Mouse (Mus musculus): ENCODE measurements around the gene Kif6.

Kif6 gene

DNA sequence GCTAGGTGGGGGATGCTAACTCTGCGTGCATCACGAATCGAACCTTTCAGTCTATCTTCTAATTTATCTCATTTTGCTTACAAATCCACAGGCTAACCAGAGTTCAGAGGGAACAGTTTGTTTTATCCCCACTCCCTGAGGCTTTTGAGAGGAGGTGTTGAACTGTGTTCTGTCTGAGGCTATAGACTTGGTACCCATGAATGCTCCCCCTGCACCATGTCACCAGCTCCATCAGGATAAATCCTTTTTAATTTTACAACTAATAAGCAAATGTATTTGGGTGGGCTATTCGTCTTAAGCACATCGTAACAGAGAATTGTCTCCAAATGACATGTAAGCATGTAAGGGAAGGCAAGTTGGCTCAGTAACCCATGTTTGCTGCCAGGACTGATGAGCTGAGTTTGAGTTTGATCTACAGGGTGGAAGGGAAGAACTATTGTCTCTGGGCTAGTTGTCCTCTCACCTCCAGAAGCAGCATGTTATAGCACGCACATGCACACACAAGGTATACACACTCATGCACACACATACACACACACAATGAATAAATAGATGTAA lies 122.4 kb downstream of the Kif6 start:
- in situ Hi-C loops (cut with MboI) = no loop called here

DNA sequence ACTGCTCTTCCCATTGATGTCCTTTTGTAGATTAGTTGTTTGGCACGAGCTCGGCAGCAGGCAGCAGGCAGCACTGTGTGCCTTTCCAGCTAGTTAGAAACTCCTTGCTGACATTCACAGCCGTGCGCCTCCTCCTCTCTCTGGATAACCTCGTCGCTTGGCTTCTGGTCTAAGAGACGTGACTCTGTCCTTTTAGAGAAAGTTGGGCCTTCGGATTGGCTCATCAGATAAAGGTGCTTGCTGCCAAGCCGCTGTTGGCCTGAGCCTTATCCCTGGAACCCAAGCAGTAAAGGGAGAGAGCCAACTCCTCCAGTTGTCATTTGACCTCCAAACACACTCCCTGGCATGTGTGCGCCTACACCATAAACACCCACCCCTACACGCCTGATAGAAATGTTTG lies 123.4 kb downstream of the Kif6 start:
- in situ Hi-C loops (cut with MboI) = no loop called here

DNA sequence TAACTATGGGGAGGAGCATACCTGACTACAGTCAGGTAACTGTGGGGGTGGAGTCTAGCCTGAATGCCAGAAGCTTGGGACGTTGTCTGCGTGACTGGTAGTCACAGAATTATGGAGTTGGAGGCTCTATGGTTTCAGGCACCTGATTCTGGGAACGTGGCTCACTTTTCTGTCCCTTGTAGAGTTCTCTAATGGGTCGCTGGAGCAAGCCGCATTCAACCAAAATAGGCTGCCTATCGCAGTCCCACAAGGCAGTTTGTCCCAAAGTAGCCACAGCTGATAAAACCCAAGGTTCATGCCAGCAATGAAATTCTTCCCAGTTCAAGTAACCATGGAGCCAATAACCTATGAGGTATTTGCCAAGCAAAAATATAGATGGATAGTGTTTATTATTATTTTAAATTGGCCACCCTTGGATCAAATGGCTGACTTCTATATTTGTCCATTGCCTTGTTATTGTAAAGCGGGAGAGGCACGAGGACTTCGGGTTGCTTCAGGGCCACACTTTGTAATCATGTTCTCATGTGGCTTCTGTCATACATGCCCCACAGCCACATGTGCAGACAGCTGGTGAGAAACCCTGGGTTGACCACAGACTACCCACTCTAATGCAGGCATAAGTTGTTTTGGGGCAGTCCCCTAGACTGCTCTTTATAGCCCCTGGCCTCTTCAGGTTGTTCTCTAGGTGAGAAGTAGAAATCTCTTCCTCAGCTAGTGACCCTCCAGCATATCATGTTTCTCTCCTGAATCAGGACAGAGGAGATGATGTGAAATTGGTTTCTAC lies 125.2 kb downstream of the Kif6 start:
- in situ Hi-C loops (cut with MboI) = no loop called here

DNA sequence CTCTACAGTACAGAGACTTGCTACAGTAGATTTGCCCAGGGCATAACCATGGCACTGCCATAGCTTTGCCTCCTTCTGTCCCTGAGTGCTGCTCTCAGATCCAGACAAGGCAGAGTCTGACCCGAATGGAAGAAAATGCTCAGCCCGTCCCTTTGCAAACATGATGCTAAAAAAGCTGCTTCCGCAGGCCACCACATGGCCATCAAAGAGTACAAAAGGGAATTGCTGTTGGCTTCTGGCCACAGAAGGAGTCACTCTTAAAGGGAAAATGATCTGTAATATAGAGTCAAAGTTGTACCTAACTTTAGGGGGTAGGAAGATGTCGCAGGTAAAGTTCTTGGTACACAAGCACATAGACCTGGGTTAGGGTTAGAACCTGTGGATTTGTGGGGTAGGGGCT lies 126.2 kb downstream of the Kif6 start:
- in situ Hi-C loops (cut with MboI) = no loop called here

DNA sequence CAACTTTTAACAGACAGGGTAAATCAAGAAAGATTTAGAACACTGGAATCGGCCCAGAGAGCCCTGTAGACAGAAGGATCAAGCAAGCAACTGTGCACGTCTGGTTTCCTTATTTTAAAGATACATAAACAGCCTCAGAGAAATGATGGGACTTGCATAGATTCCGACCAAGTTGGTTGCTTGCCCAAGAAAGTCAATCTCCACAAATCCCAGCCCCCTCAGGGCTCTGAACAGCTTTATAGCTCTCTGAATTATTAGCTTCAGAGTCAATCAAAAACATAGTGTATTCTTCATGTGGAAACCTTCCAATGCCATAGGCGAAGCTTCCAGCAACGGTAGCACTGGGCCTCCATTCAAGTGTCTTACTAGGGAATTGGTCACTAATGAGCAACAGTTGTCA lies 127.0 kb downstream of the Kif6 start:
- in situ Hi-C loops (cut with MboI) = no loop called here

DNA sequence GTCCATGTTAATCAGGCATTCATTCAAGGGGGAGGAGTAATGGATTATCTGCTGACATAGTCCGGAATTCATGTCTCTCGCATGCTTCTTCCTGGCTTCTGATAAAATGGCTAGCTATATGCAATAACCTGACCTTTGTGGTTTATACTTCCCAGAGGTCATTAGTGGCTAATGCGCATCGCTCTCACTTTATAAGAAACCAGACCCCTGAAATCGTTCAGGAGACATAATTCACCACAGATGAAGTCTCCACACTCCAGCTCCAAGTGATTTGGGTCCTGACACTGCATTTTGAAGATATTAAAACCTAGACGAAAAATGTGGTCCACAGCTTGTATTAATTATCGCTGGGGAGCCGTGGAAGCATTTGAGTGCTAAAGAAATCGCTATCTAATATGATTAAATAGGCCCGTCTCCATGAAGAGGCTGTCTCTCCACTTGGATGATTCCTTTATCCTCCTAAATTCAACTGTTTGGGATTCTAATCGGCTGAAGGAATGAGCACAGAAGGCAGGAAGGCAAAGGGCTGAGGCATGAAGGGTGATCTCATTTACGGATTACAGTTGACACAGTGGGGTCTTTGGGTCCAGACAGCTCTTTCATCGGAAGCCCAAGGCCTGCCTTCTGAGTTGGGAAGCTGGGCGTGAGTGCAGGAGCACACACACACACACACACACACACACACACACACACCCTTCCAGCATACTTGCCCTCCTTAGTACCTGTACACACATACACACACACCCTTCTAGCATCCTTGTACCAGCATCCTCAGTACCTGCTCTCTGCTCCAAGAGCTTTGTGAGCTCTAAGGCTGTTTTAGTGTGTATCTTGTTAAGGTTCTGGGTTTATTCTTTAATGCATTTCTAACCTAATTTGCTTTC lies 128.9 kb downstream of the Kif6 start:
- in situ Hi-C loops (cut with MboI) = no loop called here

DNA sequence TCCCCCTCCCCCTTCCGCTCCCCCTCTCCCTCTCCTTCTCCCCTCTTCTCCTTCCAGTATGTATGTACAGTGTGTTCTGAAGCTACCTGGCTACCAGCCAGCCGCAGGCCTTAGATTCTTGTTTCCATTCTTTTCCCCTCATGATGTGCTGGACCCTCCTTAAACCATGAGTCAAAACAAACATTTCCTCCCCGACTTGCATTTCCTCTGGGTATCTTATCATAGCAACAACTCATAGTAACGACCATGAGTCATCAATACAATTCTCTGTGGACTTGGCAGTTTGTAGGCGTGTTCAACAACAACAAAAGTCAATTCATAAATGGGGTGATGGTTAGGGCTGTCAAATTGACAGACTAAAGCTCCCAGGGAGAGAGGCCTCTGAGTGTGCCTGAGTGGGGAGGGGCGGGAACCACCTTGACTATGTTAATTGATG lies 136.0 kb downstream of the Kif6 start:
- in situ Hi-C loops (cut with MboI) = no loop called here

DNA sequence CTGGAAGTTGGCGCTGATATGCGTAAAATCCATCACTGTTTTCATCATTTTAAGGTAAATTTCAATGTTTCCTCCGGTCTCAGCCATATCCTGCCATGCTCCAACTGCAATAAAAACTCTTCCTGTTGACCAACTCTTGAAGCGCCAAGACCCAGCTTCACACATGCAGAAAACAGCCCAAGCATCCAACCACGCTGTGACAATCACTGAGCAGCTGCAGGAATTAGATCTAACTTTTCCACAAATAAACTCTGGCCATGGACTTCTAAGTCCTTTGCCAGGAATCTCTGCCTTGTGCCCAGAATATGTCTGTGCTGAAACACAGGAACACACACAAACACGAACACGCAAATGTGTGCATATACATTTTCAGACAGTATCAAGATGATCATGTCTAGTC lies 138.9 kb downstream of the Kif6 start:
- in situ Hi-C loops (cut with MboI) = no loop called here

DNA sequence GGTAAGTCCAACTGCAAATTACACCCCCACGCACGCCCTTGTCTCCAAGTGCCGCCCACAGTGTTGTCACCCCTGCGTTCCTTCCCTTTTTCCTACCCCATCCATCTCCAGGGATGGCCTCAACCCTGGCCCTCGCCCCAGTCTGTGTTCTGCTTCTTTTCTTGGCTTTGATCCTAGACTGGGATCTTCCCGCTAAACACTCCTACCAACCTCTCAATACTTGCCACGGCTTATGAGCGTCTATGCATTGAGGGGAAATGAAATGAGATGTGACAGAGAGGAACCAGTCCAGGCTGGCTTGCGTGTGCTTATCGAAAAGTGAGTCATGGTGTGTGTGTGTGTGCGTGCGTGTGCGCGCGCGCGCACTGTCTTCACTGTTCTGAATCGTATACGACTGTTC lies 141.9 kb downstream of the Kif6 start:
- in situ Hi-C loops (cut with MboI) = no loop called here

DNA sequence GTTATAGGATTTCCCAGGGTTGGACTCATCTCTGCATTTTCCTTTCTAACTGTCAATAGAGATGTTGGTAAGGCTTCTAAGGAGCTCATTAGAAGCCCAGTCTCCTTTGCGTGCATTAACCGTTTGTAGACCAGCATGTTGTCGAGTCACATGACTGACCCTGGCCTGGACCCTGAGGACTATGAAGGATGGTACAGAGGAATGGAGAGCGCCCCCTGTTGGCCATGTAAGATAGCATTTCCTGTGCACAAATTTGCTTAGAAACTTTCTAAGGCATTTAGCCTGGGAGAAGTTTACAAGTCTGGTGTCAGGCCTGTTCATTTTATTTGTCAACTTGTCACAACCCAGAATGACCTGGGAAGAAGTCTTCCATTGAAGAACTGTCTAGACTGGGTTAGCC lies 144.1 kb downstream of the Kif6 start:
- in situ Hi-C loops (cut with MboI) = no loop called here

DNA sequence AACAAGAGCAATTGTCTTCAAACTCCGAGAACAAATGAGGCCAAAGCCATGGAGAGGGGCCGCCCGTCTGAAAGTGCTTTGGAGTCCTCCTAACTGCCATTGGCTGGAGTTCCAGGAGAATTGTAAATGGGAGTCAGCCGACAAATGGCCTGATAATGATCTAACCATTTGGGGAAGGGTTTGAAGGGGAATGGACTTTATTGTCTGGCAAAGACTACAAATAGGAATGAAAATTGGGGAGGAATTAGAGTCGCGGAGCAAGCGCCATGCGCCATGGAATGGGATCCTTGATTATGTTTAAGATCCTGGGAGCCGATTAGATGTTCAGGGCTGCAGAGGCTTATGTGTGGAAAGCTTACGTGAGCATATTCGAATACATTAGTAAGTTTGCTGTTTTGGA lies 146.3 kb downstream of the Kif6 start:
- in situ Hi-C loops (cut with MboI) = no loop called here

DNA sequence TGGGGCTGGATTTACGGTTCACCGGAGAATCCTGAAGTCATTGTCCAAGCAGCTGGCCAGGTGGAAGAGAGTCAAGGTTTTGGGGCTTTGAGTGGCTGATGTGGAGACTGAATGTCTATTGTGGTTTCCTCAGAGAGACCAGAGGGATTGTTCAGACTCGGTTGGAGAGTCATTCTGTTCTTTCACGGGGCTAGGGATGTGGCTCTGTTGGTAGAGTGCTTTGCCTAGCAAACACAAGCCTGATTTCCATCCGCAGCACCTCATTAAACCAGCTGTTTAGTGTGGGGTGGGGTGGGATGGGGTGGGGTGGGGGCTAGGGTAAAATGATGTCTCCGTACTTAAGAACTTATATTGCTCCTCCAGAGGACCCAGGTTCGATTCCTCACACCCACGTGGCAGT lies 146.9 kb downstream of the Kif6 start:
- in situ Hi-C loops (cut with MboI) = no loop called here

DNA sequence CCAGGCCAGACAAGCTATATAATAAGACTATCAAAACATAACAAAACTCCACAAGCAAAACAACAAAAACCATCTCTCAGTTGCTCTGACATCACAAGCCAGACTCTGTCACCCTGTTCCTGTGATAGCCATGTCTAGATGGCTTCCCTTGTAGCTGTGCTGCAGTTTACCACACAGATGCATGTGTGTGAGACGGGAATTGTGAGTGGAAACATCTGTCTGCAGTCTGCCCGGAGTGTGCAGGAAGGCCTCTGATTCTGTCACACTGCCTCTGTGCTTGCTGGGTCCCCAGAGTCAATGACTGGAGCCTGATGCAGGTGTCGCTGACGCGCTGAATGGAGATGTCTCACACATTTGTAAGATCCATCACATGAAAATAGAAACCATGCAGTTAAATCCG lies 150.0 kb downstream of the Kif6 start:
- in situ Hi-C loops (cut with MboI) = no loop called here

DNA sequence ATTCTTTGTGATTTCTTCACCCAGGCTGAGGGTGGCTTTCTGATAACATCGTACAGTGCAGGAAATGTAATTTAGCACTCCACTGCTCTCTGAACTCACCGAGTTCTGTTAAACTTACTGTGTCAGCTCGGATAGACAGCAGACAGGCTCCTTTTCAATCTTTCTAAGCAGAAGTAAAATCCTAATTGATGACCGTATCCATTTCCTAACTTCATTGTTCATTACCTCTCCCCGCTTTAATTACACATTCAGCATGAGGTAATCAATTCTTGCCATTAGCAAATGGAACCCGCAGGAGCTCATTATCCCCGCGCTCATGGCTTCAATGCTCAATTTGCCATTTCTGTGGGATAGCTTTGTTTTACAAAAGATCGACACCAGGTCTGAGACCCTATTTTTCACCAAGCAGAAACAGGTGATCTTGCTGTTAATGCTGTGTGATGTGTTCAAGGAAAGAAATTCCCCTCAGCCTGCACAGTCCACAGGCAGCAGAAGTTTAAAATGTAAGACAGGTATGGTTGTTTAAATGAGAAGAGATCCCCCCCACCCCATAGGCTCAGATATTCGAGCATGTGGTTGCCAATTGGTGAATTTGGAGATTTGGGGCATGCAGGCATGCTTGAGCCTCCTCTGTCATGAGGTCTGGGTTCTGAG lies 152.9 kb downstream of the Kif6 start:
- in situ Hi-C loops (cut with MboI) = no loop called here

DNA sequence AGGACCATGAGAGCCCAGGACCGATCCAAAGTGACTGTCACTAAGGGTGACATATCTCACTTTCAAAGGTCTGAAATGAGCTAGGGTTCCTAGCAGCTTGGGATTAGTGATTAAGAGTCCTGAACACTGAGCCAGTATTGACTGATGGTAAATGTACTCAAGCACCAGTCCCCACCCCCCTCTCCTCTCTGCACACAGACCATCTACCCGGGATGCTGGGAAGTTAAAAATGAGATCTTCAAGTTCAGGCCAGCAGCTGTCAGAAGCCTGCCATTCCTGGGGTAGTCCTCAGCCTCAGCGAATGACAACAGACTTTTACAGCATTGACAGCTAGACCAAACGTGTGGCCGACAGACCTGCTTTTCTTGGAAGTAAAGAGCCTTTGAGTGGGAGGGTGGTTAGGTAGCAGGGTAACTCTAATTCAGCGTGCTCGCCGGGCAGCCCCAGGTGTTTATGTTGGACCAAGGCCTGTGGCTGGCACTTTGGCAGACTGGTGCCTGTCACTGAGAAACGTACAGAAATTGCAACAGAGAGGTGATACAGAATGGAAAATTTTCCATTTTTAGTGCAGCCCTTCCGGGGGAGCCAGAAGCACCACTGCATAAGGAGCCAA lies 156.9 kb downstream of the Kif6 start:
- in situ Hi-C loops (cut with MboI) = no loop called here

DNA sequence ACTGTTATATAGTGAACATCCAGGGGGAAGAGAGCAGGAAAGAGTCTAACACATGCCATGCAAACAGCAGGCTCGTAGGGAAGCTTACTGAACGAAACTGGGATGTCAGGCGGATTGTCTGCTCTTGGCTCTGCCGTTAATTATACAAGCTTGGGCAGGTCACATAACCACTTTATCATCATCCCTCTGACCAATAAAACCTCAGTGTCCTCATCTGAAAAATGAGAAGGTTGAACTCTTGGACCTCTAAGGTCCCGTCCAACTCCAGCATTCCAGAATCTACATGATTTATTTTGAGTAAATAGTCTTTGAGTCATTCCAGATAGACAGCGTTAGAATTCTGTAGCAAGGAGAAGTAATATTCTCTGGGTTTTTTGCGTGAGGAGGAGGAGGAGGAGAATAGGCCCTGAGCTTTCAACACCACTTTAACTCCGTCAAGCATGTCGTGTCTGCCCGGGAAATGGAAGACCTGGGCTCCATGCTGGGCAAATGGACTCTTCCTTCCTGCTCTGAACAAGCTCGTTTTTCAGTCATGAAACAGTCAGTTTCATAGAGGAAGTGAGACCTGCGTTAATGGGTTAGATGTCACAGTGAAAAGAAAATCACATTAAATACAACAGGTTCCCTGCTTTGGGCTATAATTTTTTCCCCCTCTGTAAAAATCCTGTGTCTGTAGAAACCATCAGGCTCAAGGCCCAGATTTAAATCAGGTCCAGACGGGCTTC lies 162.3 kb downstream of the Kif6 start:
- in situ Hi-C loops (cut with MboI) = no loop called here

DNA sequence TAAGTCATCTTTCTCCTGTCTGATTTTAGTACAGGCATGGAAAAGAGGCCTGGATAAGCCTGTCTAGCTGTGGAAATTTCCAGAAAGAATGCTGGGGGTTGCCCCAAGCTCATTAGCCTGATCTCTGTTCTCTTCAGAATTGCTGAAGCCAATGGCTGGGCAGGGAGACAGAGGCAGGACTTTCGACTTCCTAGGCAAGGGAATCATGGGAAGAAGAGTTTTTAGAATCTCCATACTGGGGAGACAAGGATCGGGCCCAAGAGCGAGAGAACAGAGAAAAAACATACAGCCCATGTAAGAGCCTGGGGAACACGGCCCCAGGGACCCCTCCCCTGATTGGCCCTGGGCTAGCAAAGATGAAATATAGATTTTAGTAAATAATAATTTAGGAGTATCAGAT lies 164.1 kb downstream of the Kif6 start:
- in situ Hi-C loops (cut with MboI) = no loop called here

DNA sequence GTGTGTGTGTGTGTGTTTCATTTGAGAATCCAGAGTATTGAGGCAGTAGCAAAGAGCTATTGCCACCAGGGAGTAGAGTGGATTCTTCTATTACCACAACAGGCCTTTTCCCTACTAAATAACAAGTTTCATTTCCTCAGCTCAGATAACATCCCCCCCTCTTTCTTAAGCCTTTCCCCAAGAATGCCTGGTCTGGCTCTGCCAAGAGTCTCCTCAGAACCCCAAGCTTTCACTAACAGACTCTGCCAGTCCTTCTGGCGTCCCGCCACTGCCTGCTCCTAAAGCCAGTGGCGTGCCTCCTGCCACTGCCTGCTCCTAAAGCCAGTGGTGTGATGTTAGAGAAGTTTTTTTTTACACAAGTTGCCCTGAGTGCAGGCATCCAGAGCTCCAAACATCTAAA lies 164.6 kb downstream of the Kif6 start:
- in situ Hi-C loops (cut with MboI) = no loop called here

DNA sequence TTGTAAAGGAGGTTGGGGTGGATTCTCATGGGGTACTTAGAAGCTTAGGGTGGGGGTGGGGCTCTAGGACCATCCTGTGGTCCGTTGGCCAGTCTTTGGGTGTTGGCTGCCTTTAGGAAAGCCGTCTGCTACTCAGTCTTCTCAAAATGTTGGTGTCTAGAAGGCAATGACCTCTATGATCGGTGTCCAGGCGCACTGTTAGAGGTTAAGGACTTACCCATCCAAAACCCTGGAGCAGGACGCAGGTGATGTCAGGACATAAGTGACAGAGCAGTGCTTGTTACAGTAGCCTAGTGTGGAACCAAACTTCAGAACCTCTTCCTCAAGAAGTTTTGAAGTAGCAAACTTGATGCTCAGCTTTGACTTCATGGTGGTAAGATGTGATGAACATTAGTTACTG lies 170.9 kb downstream of the Kif6 start:
- in situ Hi-C loops (cut with MboI) = no loop called here

DNA sequence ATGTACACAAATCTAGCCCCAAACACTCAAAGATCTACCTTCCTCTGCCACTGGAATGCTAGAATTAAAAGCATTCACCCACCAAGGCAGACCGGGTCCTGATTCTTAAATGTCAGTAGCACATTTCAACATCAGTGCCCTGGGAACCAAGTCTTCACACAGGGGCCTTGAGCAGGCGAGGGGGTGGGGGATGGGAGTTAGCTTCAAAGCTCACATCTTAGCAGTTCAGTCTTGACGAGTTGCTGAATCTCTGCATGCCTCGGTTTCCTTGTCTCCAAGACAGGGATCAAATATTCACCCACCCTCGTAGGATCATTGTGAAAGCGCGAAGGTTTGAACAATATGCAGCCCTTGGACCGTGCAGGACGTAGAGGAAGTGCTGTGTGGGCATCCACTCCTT lies 172.4 kb downstream of the Kif6 start:
- in situ Hi-C loops (cut with MboI) = no loop called here
